In the genomic region with DNA sequence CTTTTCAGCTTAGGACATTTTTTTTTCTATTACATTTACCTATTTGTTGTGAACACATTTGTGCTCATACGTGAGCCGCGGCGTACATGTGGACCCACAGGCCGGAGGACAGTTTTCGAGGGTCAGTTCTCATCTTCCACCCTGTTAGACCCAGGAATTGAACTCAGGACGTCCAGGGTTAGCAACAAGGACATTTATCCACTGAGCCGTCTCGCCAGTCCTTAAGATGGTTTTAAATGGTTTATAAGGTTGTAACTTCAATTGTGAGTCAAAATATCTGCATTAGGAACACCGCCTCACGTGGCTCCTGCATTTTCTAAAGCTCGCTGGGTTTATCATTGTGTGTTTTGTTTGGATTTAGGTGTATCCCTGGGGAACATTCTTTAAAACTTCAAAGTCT, we compare ENCODE assay signal across 8 mouse cellular contexts. TPM values are rescaled to one million over a fixed set of nuclear protein-coding genes. Genes with fewer than 3 reads are reported as not detected.
DNase-seq lines count a peak whose midpoint lies in the region; ATAC-seq and TF ChIP-seq lines count a peak whose summit lies in the region.

No protein-coding gene starts in this region.

- 55% methylated on average over 12 of the region's 12 CpGs for WGBS in heart, embryonic 15.5 days
- 45% methylated on average over 12 of the region's 12 CpGs for WGBS in forebrain, embryonic 13.5 days
- WGBS in liver, postnatal 0 days (ENCODE audit: insufficient replicate concordance): 60% methylated on average over 12 of the region's 12 CpGs

- H3K4me3 ChIP-seq in heart, embryonic 15.5 days: peak overlapping the region; percentile 80
- peak overlapping the region; percentile 64 to 79 for H3K4me3 ChIP-seq in MEL (ENCODE audit: control insufficient read depth in 1 of 2, insufficient read depth in 1 of 2, low read depth in 2 of 2, low read length in 2 of 2)
- H3K4me3 ChIP-seq in forebrain, embryonic 13.5 days: peak overlapping the region; percentile 60
- peak overlapping the region; percentile 74 for H3K4me3 ChIP-seq in liver, postnatal 0 days (ENCODE audit: low read depth, low read length)

- H3K4me2 ChIP-seq in heart, embryonic 15.5 days: peak overlapping the region; percentile 71
- peak overlapping the region; percentile 58 for H3K4me2 ChIP-seq in forebrain, embryonic 13.5 days
- peak overlapping the region; percentile 71 for H3K4me2 ChIP-seq in liver, postnatal 0 days (ENCODE audit: low read depth, low read length)

- peaks cover 13% of the 10 kb centered on the region for H3K4me1 ChIP-seq in heart, embryonic 15.5 days (replicated peaks)
- peaks cover 0 to 9% of the 10 kb centered on the region in 2 experiments; a peak in 1 of 4 replicates for H3K4me1 ChIP-seq in MEL (ENCODE audit: control insufficient read depth in 1 of 2, insufficient read depth in 2 of 2, low read length in 2 of 2)
- peaks cover 8% of the 10 kb centered on the region; the same call in 1 of the 2 replicates for H3K4me1 ChIP-seq in forebrain, embryonic 13.5 days
- H3K4me1 ChIP-seq in liver, postnatal 0 days (ENCODE audit: insufficient read depth): peaks cover 7% of the 10 kb centered on the region; the same call in 1 of the 2 replicates

- no peak for DNase-seq in heart, postnatal 14 days
- DNase-seq in MEL (ENCODE audit: low read depth, low spot score): peak; percentile 65
- no peak for DNase-seq in liver, postnatal 0 days
- no peak for DNase-seq in gastrocnemius, adult 8-10 months (ENCODE audit: low spot score in 2 of 2)
- no peak for DNase-seq in gastrocnemius, postnatal 10 days
- no peak for DNase-seq in right cerebral cortex, postnatal 14 days

- H3K36me3 ChIP-seq in heart, embryonic 15.5 days: no peaks in the 10 kb centered on the region
- peaks cover 0 to 2% of the 10 kb centered on the region in 2 experiments; a peak in 2 of 4 replicates for H3K36me3 ChIP-seq in MEL (ENCODE audit: control insufficient read depth in 1 of 2, insufficient read depth in 2 of 2, low read length in 2 of 2)
- no peaks in the 10 kb centered on the region for H3K36me3 ChIP-seq in forebrain, embryonic 13.5 days (ENCODE audit: poor library complexity, severe bottlenecking)
- H3K36me3 ChIP-seq in liver, postnatal 0 days (replicated peaks; ENCODE audit: insufficient read depth, low read length): no peaks in the 10 kb centered on the region

- H3K79me2 ChIP-seq in MEL (ENCODE audit: control insufficient read depth, insufficient read depth, low read length, poor library complexity): no peaks in the 10 kb centered on the region; the same call in 1 of the 2 replicates

- ATAC-seq in heart, embryonic 15.5 days (replicated peaks; ENCODE audit: insufficient number of reproducible peaks, insufficient read depth, low FRiP score, low read depth): no peak
- ATAC-seq in forebrain, embryonic 13.5 days: no peak
- ATAC-seq in liver, postnatal 0 days: no peak

- peak overlapping the region; percentile 63 for H3K9ac ChIP-seq in heart, embryonic 15.5 days
- H3K9ac ChIP-seq in MEL (ENCODE audit: control insufficient read depth, low read depth, low read length, poor library complexity, severe bottlenecking): peak overlapping the region; percentile 82
- H3K9ac ChIP-seq in forebrain, embryonic 13.5 days: peak overlapping the region; percentile 73
- H3K9ac ChIP-seq in liver, postnatal 0 days (replicated peaks): peak overlapping the region; percentile 70; the same call in 1 of the 2 replicates

- no peak for TF ChIP-seq RAD21 in MEL (IDR thresholded peaks at IDR 0.05; ENCODE audit: low read depth, low read length)

- H3K27ac ChIP-seq in heart, embryonic 15.5 days: peak overlapping the region; percentile 96
- peak overlapping the region; percentile 88 for H3K27ac ChIP-seq in MEL (ENCODE audit: control insufficient read depth, low read depth, low read length)
- H3K27ac ChIP-seq in forebrain, embryonic 13.5 days: peak overlapping the region; percentile 91
- H3K27ac ChIP-seq in liver, postnatal 0 days (ENCODE audit: low read depth): no peak overlapping the region

- intact Hi-C loops in heart, postnatal 14 days (cut with DNase I): loop anchor here (2.0 kb wide), 1 partner anchor 17 kb away; no protein-coding TSS in a partner anchor

- no peak for TF ChIP-seq CTCF in MEL (IDR thresholded peaks at IDR 0.05 in 2 of 3, conservative IDR thresholded peaks at IDR 0.05 in 1 of 3; ENCODE audit: control insufficient read depth in 1 of 3, insufficient read depth in 1 of 3, low read depth in 2 of 3, low read length in 3 of 3, poor library complexity in 1 of 3, severe bottlenecking in 1 of 3)
- no peak for TF ChIP-seq CTCF in liver, postnatal 0 days (IDR thresholded peaks at IDR 0.05; ENCODE audit: low read depth)

- H3K27me3 ChIP-seq in heart, embryonic 15.5 days: no peaks in the 10 kb centered on the region
- no peaks in the 10 kb centered on the region for H3K27me3 ChIP-seq in MEL (ENCODE audit: control insufficient read depth in 1 of 2, insufficient read depth in 2 of 2, low read length in 2 of 2)
- H3K27me3 ChIP-seq in forebrain, embryonic 13.5 days: no peaks in the 10 kb centered on the region
- no peaks in the 10 kb centered on the region for H3K27me3 ChIP-seq in liver, postnatal 0 days (ENCODE audit: insufficient read depth, low read length)

- TF ChIP-seq EP300 in MEL (IDR thresholded peaks at IDR 0.05; ENCODE audit: low read depth in 1 of 2, low read length in 2 of 2): no peak
- TF ChIP-seq EP300 in liver, postnatal 0 days (IDR thresholded peaks at IDR 0.05; ENCODE audit: low read depth): no peak

- no peak for TF ChIP-seq POLR2A in MEL (IDR thresholded peaks at IDR 0.05; ENCODE audit: control insufficient read depth in 1 of 2, insufficient read depth in 1 of 2, low read depth in 1 of 2, low read length in 2 of 2, poor library complexity in 1 of 2)

- no peaks in the 10 kb centered on the region for H3K9me3 ChIP-seq in heart, embryonic 15.5 days (replicated peaks)
- no peaks in the 10 kb centered on the region for H3K9me3 ChIP-seq in MEL (replicated peaks; ENCODE audit: insufficient read depth, low read length)
- no peaks in the 10 kb centered on the region for H3K9me3 ChIP-seq in forebrain, embryonic 13.5 days (replicated peaks)
- H3K9me3 ChIP-seq in liver, postnatal 0 days (ENCODE audit: low read length): 0 out of 2 replicates have a peak, but pooled peaks cover 11% of the 10 kb centered on the region

TF ChIP-seq in MEL, 35 proteins besides CTCF, POLR2A, EP300 and RAD21:
- TF ChIP-seq TBP (IDR thresholded peaks at IDR 0.05; ENCODE audit: low read depth, low read length): peak; percentile 92
- TF ChIP-seq MEF2A (IDR thresholded peaks at IDR 0.05; ENCODE audit: extremely low read depth, insufficient replicate concordance, low read depth, low read length, poor library complexity, severe bottlenecking): no peak
TF ChIP-seq in MEL: peak in this region for 1.

RNA-seq across cellular contexts. Expression of gene Lrp3, which starts 18.6 kb away (rescaled TPM):
- polyA plus RNA-seq in heart, embryonic 15.5 days (2015; fragmentation: Nextera tagmentation; extraction: Ambion mirVana): 1.8 and 2.9 TPM in 2 replicates
- 1 to 10 TPM; 8.9 to 9.0 TPM for total RNA-seq in heart, postnatal 14 days (2021)
- total RNA-seq in MEL (2012; rRNA removed): not detected in 2 replicates
- polyA plus RNA-seq in MEL (2012; ENCODE audit: insufficient read depth in 1 of 2, insufficient read length in 2 of 2, low read depth in 1 of 2, low replicate concordance in 2 of 2, missing spikeins in 1 of 2): not detected
- 23.7 and 24.1 TPM in 2 replicates for polyA plus RNA-seq in forebrain, embryonic 13.5 days (2015; fragmentation: Nextera tagmentation; extraction: Ambion mirVana)
- polyA plus RNA-seq in liver, postnatal 0 days (2015; fragmentation: Nextera tagmentation; extraction: Ambion mirVana): 0.61 and 0.69 TPM in 2 replicates
- total RNA-seq in gastrocnemius, adult 8-10 months (2022): 1 to 10 TPM; 5.0 to 6.0 (median 5.3) TPM
- total RNA-seq in gastrocnemius, postnatal 10 days (2021): 10 to 100 TPM; 12.1 to 13.8 TPM

RNA-seq across cellular contexts. Expression of gene Slc7a10, which starts 47.7 kb away (rescaled TPM):
- 1.6 and 3.9 TPM in 2 replicates for polyA plus RNA-seq in heart, embryonic 15.5 days (2015; fragmentation: Nextera tagmentation; extraction: Ambion mirVana)
- 1 to 10 TPM in 1 of 2 experiments, under 1 TPM in 1; 0.88 to 1.6 TPM for total RNA-seq in heart, postnatal 14 days (2021)
- not detected in 2 replicates for total RNA-seq in MEL (2012; rRNA removed)
- not detected for polyA plus RNA-seq in MEL (2012; ENCODE audit: insufficient read depth in 1 of 2, insufficient read length in 2 of 2, low read depth in 1 of 2, low replicate concordance in 2 of 2, missing spikeins in 1 of 2)
- polyA plus RNA-seq in forebrain, embryonic 13.5 days (2015; fragmentation: Nextera tagmentation; extraction: Ambion mirVana): 2.5 and 2.6 TPM in 2 replicates
- polyA plus RNA-seq in liver, postnatal 0 days (2015; fragmentation: Nextera tagmentation; extraction: Ambion mirVana): 0.12 TPM in 2 replicates
- 1 to 10 TPM in 3 of 4 experiments, under 1 TPM in 1; 0.82 to 3.1 (median 1.9) TPM for total RNA-seq in gastrocnemius, adult 8-10 months (2022)
- 1 to 10 TPM; 2.8 to 4.1 TPM for total RNA-seq in gastrocnemius, postnatal 10 days (2021)
